Mouse (Mus musculus) stomach, postnatal 0 days (tissue): ENCODE measurements around the gene Rnf128. TPM values are rescaled to one million over a fixed set of nuclear protein-coding genes. Genes with fewer than 3 reads are reported as not detected.

Experiments
- ATAC-seq: fragments of 200-750 bp; cut with Nextera tagmentation; 2 replicates; pipeline ENCODE4 v1.8.0; 2017; ENCODE audit not compliant: low FRiP score, low TSS enrichment
- DNase-seq: peaks from one replicate; pipeline ENCODE4 v3.0.0-alpha.2; 2016; ENCODE audit warnings: low spot score
- H3K27ac ChIP-seq: fragments of 300-500 bp; sonication (generic); replicated peaks from 2 replicates; pipeline ENCODE4 v1.5.1; 2014; ENCODE audit warnings: mild to moderate bottlenecking, control low read depth
- H3K27me3 ChIP-seq: fragments of 300-500 bp; sonication (generic); 2 replicates; pipeline ENCODE4 v1.6.1; 2014; ENCODE audit warnings: low read length; ENCODE audit not compliant: control insufficient read depth, insufficient read depth
- H3K36me3 ChIP-seq: fragments of 300-500 bp; sonication (generic); 2 replicates; pipeline ENCODE4 v1.6.1; 2014; ENCODE audit warnings: low read length, mixed read lengths; ENCODE audit not compliant: control insufficient read depth, insufficient read depth
- H3K4me1 ChIP-seq: fragments of 300-500 bp; sonication (generic); replicated peaks from 2 replicates; pipeline ENCODE4 v1.6.1; 2014; ENCODE audit warnings: antibody characterized with exemption; ENCODE audit not compliant: control insufficient read depth, insufficient read depth
- H3K4me2 ChIP-seq: fragments of 300-500 bp; sonication (generic); replicated peaks from 2 replicates; pipeline ENCODE4 v1.6.1; 2014; ENCODE audit warnings: low read depth, mild to moderate bottlenecking, control low read depth, moderate library complexity
- H3K4me3 ChIP-seq: fragments of 300-500 bp; sonication (generic); 2 replicates; pipeline ENCODE4 v1.5.1; 2014; ENCODE audit warnings: low read depth, low read length, control low read depth
- H3K9ac ChIP-seq: fragments of 300-500 bp; sonication (generic); 2 replicates; pipeline ENCODE4 v1.6.1; 2014; ENCODE audit warnings: mild to moderate bottlenecking, low read length, control low read depth, mixed read lengths
- H3K9me3 ChIP-seq: fragments of 300-500 bp; sonication (generic); 2 replicates; pipeline ENCODE4 v1.6.1; 2016; ENCODE audit warnings: low read length; ENCODE audit not compliant: control insufficient read depth
- CTCF ChIP-seq: IDR thresholded peaks from 2 replicates; pipeline ENCODE4 v1.5.1; 2016; ENCODE audit warnings: antibody characterized with exemption, low read depth, mild to moderate bottlenecking, moderate library complexity
- EP300 ChIP-seq: optimal IDR thresholded peaks from 2 replicates; pipeline ENCODE3; 2016; ENCODE audit warnings: antibody characterized with exemption
- WGBS: fragments of 180-500 bp; shearing (Covaris S2); extraction: QIAGEN DNeasy Blood & Tissue Kit; methylation state at CpG from one replicate; pipeline ENCODE4 v1.1.7; 2014; 5-methylcytosine and 5-hydroxymethylcytosine counted together
- polyA plus RNA-seq: library from polyadenylated mRNA; unstranded; fragments of >200 nt; fragmentation: Nextera tagmentation; extraction: Ambion mirVana; gene quantifications from 2 replicates; pipeline ENCODE4 v1.2.1, GENCODE M21; 2015

Gene Rnf128
- 104 and 114 TPM in 2 replicates for polyA plus RNA-seq

- Histone ChIP-seq H3K4me3 (peak within 1 kb of the TSS; percentile 20), H3K4me1 (no peaks in the 10 kb centered on the region), H3K27me3 (no peaks in the 10 kb centered on the region), H3K36me3 (no peaks in the 10 kb centered on the region), H3K27ac (peak within 1 kb of the TSS; percentile 45; the same call in 1 of the 2 replicates), H3K4me2 (no peak within 1 kb of the TSS), H3K9ac (0 out of 2 replicates have a peak within 1 kb of the TSS, but pooled peaks have one; percentile 18), H3K9me3 (no peaks in the 10 kb centered on the region)
- DNase-seq (peak; percentile 70), ATAC-seq (peak; percentile 91)
- TF ChIP-seq CTCF = no peak
- no peak for TF ChIP-seq EP300
- 44% methylated on average over 8 of the region's 8 CpGs for WGBS
Measured at GRCm38 (mm10) chrX:139562925-139563461, at the start of gene Rnf128. Gene Rnf128 (plus strand): TSS chrX:139563316.

- H3K4me1 ChIP-seq = no peaks in the 10 kb centered on the region
- no peaks in the 10 kb centered on the region for H3K27me3 ChIP-seq
- H3K9ac ChIP-seq = no peak overlapping the region
- no peak for DNase-seq
- no peaks in the 10 kb centered on the region for H3K36me3 ChIP-seq
- ATAC-seq = no peak
- no peak for TF ChIP-seq CTCF
- no peak for TF ChIP-seq EP300
- H3K4me3 ChIP-seq = no peak overlapping the region
- H3K9me3 ChIP-seq = no peaks in the 10 kb centered on the region
- no peak overlapping the region for H3K4me2 ChIP-seq
- 66% methylated on average over 2 of the region's 2 CpGs for WGBS
- H3K27ac ChIP-seq = no peak overlapping the region
Measured at GRCm38 (mm10) chrX:139516156-139516555, 47.0 kb upstream of the Rnf128 start.

GRCm38 (mm10) chrX:139519251-139519650 lies 43.9 kb upstream of the Rnf128 start:
- Histone ChIP-seq H3K27ac (no peak overlapping the region), H3K4me1 (no peaks in the 10 kb centered on the region), H3K4me2 (no peak overlapping the region), H3K36me3 (no peaks in the 10 kb centered on the region), H3K27me3 (no peaks in the 10 kb centered on the region), H3K4me3 (no peak overlapping the region), H3K9ac (no peak overlapping the region), H3K9me3 (no peaks in the 10 kb centered on the region)
- WGBS = 83% methylated on average over 2 of the region's 2 CpGs
- TF ChIP-seq CTCF (no peak), EP300 (no peak)
- ATAC-seq (no peak), DNase-seq (no peak)

GRCm38 (mm10) chrX:139524303-139525091 lies 38.6 kb upstream of the Rnf128 start:
- ATAC-seq (peak; percentile 88), DNase-seq (peak; percentile 28)
- H3K9ac ChIP-seq = no peak overlapping the region
- TF ChIP-seq EP300 (no peak), CTCF (no peak)
- 45% methylated on average over 5 of the region's 5 CpGs for WGBS
- H3K9me3 ChIP-seq = no peaks in the 10 kb centered on the region
- H3K4me3 ChIP-seq = no peak overlapping the region
- H3K27ac ChIP-seq = peak overlapping the region; percentile 58
- no peak overlapping the region; the same call in 1 of the 2 replicates for H3K4me2 ChIP-seq
- no peaks in the 10 kb centered on the region for H3K36me3 ChIP-seq
- no peaks in the 10 kb centered on the region for H3K27me3 ChIP-seq
- H3K4me1 ChIP-seq = no peaks in the 10 kb centered on the region

- no peak for DNase-seq
- no peak overlapping the region for H3K4me2 ChIP-seq
- no peaks in the 10 kb centered on the region for H3K4me1 ChIP-seq
- no peak for TF ChIP-seq EP300
- WGBS = 78% methylated on average over 2 of the region's 2 CpGs
- H3K36me3 ChIP-seq = no peaks in the 10 kb centered on the region
- no peaks in the 10 kb centered on the region for H3K27me3 ChIP-seq
- H3K9ac ChIP-seq = no peak overlapping the region
- H3K4me3 ChIP-seq = no peak overlapping the region
- H3K9me3 ChIP-seq = no peaks in the 10 kb centered on the region
- H3K27ac ChIP-seq = no peak overlapping the region
- ATAC-seq = no peak
Measured at GRCm38 (mm10) chrX:139525724-139526123, 37.4 kb upstream of the Rnf128 start.

GRCm38 (mm10) chrX:139526984-139527383 lies 36.1 kb upstream of the Rnf128 start:
- ATAC-seq = no peak
- Histone ChIP-seq H3K36me3 (no peaks in the 10 kb centered on the region), H3K4me1 (no peaks in the 10 kb centered on the region), H3K27me3 (no peaks in the 10 kb centered on the region), H3K4me3 (no peak overlapping the region), H3K9ac (no peak overlapping the region), H3K4me2 (no peak overlapping the region), H3K27ac (no peak overlapping the region), H3K9me3 (no peaks in the 10 kb centered on the region)
- DNase-seq = no peak
- no peak for TF ChIP-seq CTCF
- no peak for TF ChIP-seq EP300
- WGBS = 77% methylated on average over 4 of the region's 4 CpGs
